Mouse (Mus musculus) forebrain, postnatal 0 days (tissue): Measurements from ENCODE around the gene Amigo1. TPM values are rescaled to one million over a fixed set of nuclear protein-coding genes. Genes with fewer than 3 reads are reported as not detected.
A peak's percentile ranks its signal among the peaks of the same experiment; 100 is the strongest.

Source experiments
- ATAC-seq: fragments of 200-750 bp; cut with Nextera tagmentation; 2 replicates; pipeline ENCODE4 v1.8.0; 2017; ENCODE audit warnings: mild to moderate bottlenecking, moderate library complexity
- DNase-seq: peaks from one replicate; pipeline ENCODE4 v3.0.0-alpha.2; 2015
- H3K27ac ChIP-seq: fragments of 300-500 bp; sonication (generic); 2 replicates; pipeline ENCODE4 v1.5.1; 2014; ENCODE audit warnings: low read depth, mild to moderate bottlenecking, antibody characterized with exemption, low read length, moderate library complexity, mixed read lengths
- H3K27me3 ChIP-seq: fragments of 300-500 bp; sonication (generic); 2 replicates; pipeline ENCODE4 v1.6.1; 2014; ENCODE audit warnings: mild to moderate bottlenecking, low read length, mixed read lengths; ENCODE audit not compliant: insufficient read depth
- H3K36me3 ChIP-seq: fragments of 300-500 bp; sonication (generic); 2 replicates; pipeline ENCODE4 v1.6.1; 2014; ENCODE audit warnings: mild to moderate bottlenecking, moderate library complexity; ENCODE audit not compliant: insufficient read depth
- H3K4me1 ChIP-seq: fragments of 300-500 bp; sonication (generic); 2 replicates; pipeline ENCODE4 v1.6.1; 2014; ENCODE audit warnings: antibody characterized with exemption; ENCODE audit not compliant: insufficient read depth
- H3K4me2 ChIP-seq: fragments of 300-500 bp; sonication (generic); 2 replicates; pipeline ENCODE4 v1.6.1; 2014; ENCODE audit warnings: low read depth, mild to moderate bottlenecking, moderate library complexity
- H3K4me3 ChIP-seq: fragments of 300-500 bp; sonication (generic); 2 replicates; pipeline ENCODE4 v1.5.1; 2014; ENCODE audit warnings: low read depth, low read length, mixed read lengths
- H3K9ac ChIP-seq: fragments of 300-500 bp; sonication (generic); 2 replicates; pipeline ENCODE4 v1.6.1; 2014; ENCODE audit warnings: mild to moderate bottlenecking
- H3K9me3 ChIP-seq: fragments of 300-500 bp; sonication (generic); 2 replicates; pipeline ENCODE4 v1.6.1; 2016; ENCODE audit warnings: low read length
- CTCF ChIP-seq: sonication (generic); IDR thresholded peaks from 2 replicates; pipeline ENCODE4 v1.5.1; 2016; ENCODE audit warnings: antibody characterized with exemption, control low read depth, low read depth
- WGBS: fragments of 180-500 bp; shearing (Covaris S2); extraction: QIAGEN DNeasy Blood & Tissue Kit; methylation state at CpG from one replicate; pipeline ENCODE4 v1.1.7; 2014; 5-methylcytosine and 5-hydroxymethylcytosine counted together
- polyA plus RNA-seq: library from polyadenylated mRNA; unstranded; fragments of >200 nt; fragmentation: Nextera tagmentation; extraction: Ambion mirVana; gene quantifications from 2 replicates; pipeline ENCODE4 v1.2.1, GENCODE M21; 2015
- total RNA-seq: library from RNA; depleted of rRNA; stranded (reverse); fragments of >200 nt; gene quantifications from 2 replicates; pipeline ENCODE4 v1.2.3, GENCODE M21; 2014

The Amigo1 gene
- total and polyA plus RNA-seq, 2 experiments from 2014 or later: 12.1 to 20.4 TPM

DNA sequence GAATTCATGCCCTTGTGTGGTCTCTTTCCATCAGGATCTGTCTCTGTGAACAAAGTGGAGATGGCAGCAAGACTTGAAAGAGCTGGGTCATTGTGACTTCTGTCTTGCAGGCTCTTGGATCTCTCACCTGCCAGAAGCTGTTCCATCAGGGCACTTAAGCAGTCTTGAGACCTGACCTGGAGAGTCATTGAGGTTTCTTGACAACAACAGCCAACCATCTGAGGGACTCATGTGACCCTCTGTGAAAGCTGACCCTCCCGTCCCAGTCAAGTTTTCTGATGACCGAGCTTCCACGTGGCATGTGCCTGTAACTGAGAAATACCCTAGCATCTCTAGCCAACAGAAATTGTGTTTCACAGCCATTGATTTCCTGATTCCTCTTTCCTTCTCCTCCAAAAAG is 1.4 kb upstream of the Amigo1 start:
- no peaks in the 10 kb centered on the region for H3K9me3 ChIP-seq
- peaks cover 5% of the 10 kb centered on the region for H3K36me3 ChIP-seq
- no peak overlapping the region for H3K9ac ChIP-seq
- no peaks in the 10 kb centered on the region for H3K27me3 ChIP-seq
- peaks cover 15% of the 10 kb centered on the region for H3K4me1 ChIP-seq
- ATAC-seq (no peak), DNase-seq (no peak)
- no peak overlapping the region for H3K27ac ChIP-seq
- no peak overlapping the region for H3K4me3 ChIP-seq
- H3K4me2 ChIP-seq: no peak overlapping the region
- TF ChIP-seq CTCF: no peak
- 87% methylated on average over 3 of the region's 3 CpGs for WGBS

DNA sequence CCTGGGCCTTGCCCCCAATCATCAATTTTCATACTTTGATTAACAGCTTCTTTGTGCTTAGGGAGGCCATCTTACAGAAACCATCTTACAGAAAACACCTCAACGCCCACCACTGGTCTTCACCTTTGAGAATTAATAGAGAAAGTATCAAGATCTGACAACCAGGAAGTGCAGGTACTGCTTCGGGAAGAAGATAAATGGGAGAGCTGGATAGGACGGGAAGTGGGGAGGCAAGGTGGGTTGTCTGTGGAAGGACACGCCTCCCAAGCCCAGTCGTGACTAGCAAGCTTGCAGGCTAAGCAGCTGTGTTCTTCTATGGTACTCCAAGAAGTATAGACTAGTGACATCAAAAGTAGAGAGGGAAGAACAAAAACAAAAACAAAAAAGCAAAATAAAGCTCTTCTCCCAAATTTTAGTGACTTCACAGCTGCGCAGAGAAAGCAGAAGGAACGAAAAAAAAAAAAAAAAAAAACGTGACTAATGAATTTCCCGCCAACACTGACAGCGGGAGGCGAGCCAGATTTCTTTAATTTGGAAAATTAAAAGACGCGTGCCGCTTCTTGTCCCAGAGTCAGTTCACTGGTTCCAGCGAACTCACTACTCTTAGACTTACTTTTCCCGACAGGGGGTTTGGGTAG is 556 bp upstream of the Amigo1 start:
- no peak overlapping the region; the same call in 1 of the 2 replicates for H3K27ac ChIP-seq
- H3K4me2 ChIP-seq: peak overlapping the region; percentile 85
- peaks cover 6% of the 10 kb centered on the region for H3K36me3 ChIP-seq
- H3K9ac ChIP-seq: peak overlapping the region; percentile 75
- ATAC-seq (peak; percentile 40; the same call in 1 of the 2 replicates), DNase-seq (no peak)
- no peaks in the 10 kb centered on the region for H3K9me3 ChIP-seq
- peaks cover 15% of the 10 kb centered on the region for H3K4me1 ChIP-seq
- 4% methylated on average over 16 of the region's 16 CpGs for WGBS
- TF ChIP-seq CTCF: no peak
- no peaks in the 10 kb centered on the region for H3K27me3 ChIP-seq
- H3K4me3 ChIP-seq: peak overlapping the region; percentile 76

DNA sequence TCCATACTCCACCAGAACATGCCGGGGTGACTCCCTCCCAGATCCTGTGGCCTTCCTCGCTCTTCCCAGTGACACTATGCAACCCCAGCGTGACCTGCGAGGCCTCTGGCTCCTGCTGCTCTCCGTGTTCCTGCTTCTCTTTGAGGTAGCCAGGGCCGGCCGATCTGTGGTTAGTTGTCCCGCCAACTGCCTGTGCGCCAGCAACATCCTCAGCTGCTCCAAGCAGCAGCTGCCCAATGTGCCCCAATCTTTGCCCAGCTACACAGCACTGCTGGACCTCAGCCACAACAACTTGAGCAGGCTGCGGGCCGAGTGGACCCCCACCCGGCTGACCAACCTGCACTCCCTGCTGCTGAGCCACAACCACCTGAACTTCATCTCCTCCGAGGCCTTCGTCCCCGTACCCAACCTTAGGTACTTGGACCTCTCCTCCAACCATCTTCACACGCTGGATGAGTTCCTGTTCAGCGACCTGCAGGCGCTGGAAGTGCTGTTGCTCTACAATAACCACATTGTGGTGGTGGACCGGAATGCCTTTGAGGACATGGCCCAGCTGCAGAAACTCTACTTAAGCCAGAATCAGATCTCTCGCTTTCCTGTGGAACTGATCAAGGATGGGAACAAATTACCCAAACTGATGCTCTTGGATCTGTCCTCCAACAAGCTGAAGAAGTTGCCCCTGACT is 1.1 kb downstream of the Amigo1 start:
- Histone ChIP-seq H3K27me3 (no peaks in the 10 kb centered on the region), H3K9me3 (no peaks in the 10 kb centered on the region), H3K9ac (peak overlapping the region; percentile 75; the same call in 1 of the 2 replicates), H3K36me3 (peaks cover 9% of the 10 kb centered on the region), H3K4me3 (peak overlapping the region; percentile 76), H3K27ac (no peak overlapping the region), H3K4me1 (peaks cover 15% of the 10 kb centered on the region), H3K4me2 (peak overlapping the region; percentile 85)
- TF ChIP-seq CTCF: no peak
- DNase-seq (no peak), ATAC-seq (no peak; the same call in 1 of the 2 replicates)
- WGBS: 66% methylated on average over 20 of the region's 20 CpGs

DNA sequence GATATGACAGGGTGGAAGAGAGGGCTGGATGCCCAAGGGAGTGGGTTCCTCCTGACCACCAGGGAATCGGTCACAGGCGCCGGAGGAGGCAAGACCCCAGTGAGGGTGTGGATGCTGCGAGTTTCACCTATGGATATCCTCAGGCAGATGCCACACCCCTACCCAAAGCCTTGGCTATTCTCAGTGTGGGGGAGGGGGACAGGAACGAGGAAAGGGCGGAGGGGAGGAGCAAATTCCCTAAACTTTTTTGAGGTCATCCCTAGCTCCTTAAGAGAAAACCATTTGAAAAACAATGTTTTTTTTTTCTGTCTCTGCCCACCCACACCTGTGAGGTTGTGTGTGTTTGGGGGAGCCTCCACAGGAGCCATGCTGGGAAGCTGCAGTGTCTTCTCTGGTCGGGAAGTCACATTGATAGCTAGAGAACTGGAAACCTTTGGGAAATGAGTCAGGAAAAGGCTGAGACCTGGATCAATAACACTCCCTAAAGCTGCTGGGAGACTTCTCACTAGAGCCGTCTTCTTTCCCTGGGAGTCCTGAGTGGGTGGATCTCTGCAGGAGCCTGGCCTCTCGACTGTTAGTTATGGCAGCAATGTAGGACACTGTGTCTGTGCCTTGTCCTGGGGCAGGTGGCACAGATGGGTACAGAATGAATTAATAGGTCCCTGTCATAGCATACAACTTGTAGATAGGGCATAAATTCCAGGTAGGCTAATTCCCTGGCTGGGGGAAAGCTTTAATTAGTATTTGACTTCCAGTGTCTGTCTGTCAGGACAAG is 2.8 kb downstream of the Amigo1 start:
- peaks cover 15% of the 10 kb centered on the region for H3K4me1 ChIP-seq
- ATAC-seq (no peak), DNase-seq (no peak)
- H3K27ac ChIP-seq: no peak overlapping the region
- no peak overlapping the region for H3K4me2 ChIP-seq
- 80% methylated on average over 9 of the region's 9 CpGs for WGBS
- no peak overlapping the region for H3K9ac ChIP-seq
- H3K27me3 ChIP-seq: no peaks in the 10 kb centered on the region
- peaks cover 15% of the 10 kb centered on the region for H3K36me3 ChIP-seq
- H3K4me3 ChIP-seq: no peak overlapping the region
- TF ChIP-seq CTCF: no peak
- no peaks in the 10 kb centered on the region for H3K9me3 ChIP-seq

DNA sequence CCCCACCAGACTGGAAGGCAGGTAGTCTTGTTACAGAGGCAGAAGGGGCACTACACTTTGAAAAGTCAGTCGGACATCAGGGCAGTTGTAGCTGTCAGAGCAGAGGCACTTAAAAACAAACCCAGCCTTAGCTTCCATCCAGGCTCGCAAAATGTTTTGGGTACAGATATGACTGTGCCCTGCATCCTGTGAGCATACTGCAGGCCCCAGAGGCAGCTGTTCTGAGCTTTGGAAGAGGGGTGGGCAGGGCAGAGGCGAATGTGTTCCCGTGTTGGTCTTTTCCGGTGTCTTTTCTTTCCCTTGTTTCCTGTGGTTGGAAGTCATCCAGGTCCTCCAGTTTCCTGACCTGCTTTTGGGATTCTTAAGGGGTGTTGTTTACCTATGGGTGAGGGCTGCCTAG is 3.8 kb downstream of the Amigo1 start:
- no peak for DNase-seq
- Histone ChIP-seq H3K9ac (no peak overlapping the region), H3K9me3 (no peaks in the 10 kb centered on the region), H3K4me3 (no peak overlapping the region), H3K27me3 (no peaks in the 10 kb centered on the region), H3K36me3 (peaks cover 15% of the 10 kb centered on the region), H3K4me2 (no peak overlapping the region), H3K27ac (no peak overlapping the region), H3K4me1 (peaks cover 15% of the 10 kb centered on the region)
- 62% methylated on average over 5 of the region's 5 CpGs for WGBS
- no peak for ATAC-seq
- TF ChIP-seq CTCF: no peak

DNA sequence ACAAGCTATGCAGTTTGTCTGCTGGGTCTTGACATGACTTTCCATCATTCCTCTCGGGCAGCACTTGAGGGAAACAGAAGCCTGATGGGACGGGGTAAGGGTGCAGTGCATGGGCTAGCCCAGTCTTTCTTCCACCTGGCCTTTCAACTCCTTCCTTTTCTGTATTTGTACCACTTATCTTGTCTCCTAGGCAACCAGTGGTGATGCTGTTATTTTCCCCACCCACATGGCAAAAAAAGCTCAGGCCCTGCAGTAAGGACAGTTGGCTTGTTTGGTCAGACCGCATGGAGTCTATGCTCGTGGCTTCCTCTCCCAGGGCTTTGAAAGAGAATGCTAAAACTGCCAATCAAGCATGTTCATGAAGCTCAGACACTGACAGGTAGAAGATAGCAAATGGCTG is 7.6 kb downstream of the Amigo1 start:
- Histone ChIP-seq H3K27ac (no peak overlapping the region), H3K4me1 (peaks cover 11% of the 10 kb centered on the region; the same call in 1 of the 2 replicates), H3K4me3 (no peak overlapping the region), H3K27me3 (no peaks in the 10 kb centered on the region), H3K36me3 (peaks cover 22% of the 10 kb centered on the region), H3K9me3 (no peaks in the 10 kb centered on the region), H3K9ac (no peak overlapping the region), H3K4me2 (no peak overlapping the region)
- ATAC-seq (no peak), DNase-seq (no peak)
- WGBS: 81% methylated on average over 4 of the region's 4 CpGs
- TF ChIP-seq CTCF: no peak
